Mouse (Mus musculus) left cerebral cortex, adult 9 months (tissue): ENCODE data around the gene Inpp5k.

Source experiments
- DNase-seq, 2 experiments: peaks; one replicate each; pipeline ENCODE4 v3.0.0; 2022; ENCODE audit warnings: low spot score in 2 of 2

Gene Inpp5k

GRCm38 (mm10) chr11:75653781-75654470, 23.1 kb downstream of the Inpp5k start:
- DNase-seq = peak in 1 of 2 experiments; percentile 51

- no peak for DNase-seq
Measured at GRCm38 (mm10) chr11:75654471-75655390, 23.9 kb downstream of the Inpp5k start.

- DNase-seq = peak in 1 of 2 experiments; percentile 55
Measured at GRCm38 (mm10) chr11:75655621-75656545, 25.1 kb downstream of the Inpp5k start.

- no peak for DNase-seq
Measured at GRCm38 (mm10) chr11:75656621-75657590, 26.1 kb downstream of the Inpp5k start.

- no peak for DNase-seq
Measured at GRCm38 (mm10) chr11:75657841-75658240, 27.1 kb downstream of the Inpp5k start.

GRCm38 (mm10) chr11:75658311-75658710, 27.5 kb downstream of the Inpp5k start:
- no peak for DNase-seq

GRCm38 (mm10) chr11:75658996-75659750, 28.4 kb downstream of the Inpp5k start:
- no peak for DNase-seq

- DNase-seq = no peak
Measured at GRCm38 (mm10) chr11:75660081-75660590, 29.3 kb downstream of the Inpp5k start.

- no peak for DNase-seq
Measured at GRCm38 (mm10) chr11:75660941-75661800, 30.4 kb downstream of the Inpp5k start.

GRCm38 (mm10) chr11:75662131-75662530, 31.3 kb downstream of the Inpp5k start:
- DNase-seq = no peak

- DNase-seq = no peak
Measured at GRCm38 (mm10) chr11:75666296-75666695, 35.5 kb downstream of the Inpp5k start.

GRCm38 (mm10) chr11:75668621-75669020, 37.8 kb downstream of the Inpp5k start:
- DNase-seq = no peak

GRCm38 (mm10) chr11:75669176-75669852, 38.5 kb downstream of the Inpp5k start:
- no peak for DNase-seq

GRCm38 (mm10) chr11:75669853-75670200, 39.0 kb downstream of the Inpp5k start:
- DNase-seq = no peak

- DNase-seq = no peak
Measured at GRCm38 (mm10) chr11:75671426-75672180, 40.8 kb downstream of the Inpp5k start.

- DNase-seq = no peak
Measured at GRCm38 (mm10) chr11:75673411-75673810, 42.6 kb downstream of the Inpp5k start.

GRCm38 (mm10) chr11:75674875-75675274, 44.1 kb downstream of the Inpp5k start:
- no peak for DNase-seq
